Mouse (Mus musculus): ENCODE data around the gene Gm5565.

DNA sequence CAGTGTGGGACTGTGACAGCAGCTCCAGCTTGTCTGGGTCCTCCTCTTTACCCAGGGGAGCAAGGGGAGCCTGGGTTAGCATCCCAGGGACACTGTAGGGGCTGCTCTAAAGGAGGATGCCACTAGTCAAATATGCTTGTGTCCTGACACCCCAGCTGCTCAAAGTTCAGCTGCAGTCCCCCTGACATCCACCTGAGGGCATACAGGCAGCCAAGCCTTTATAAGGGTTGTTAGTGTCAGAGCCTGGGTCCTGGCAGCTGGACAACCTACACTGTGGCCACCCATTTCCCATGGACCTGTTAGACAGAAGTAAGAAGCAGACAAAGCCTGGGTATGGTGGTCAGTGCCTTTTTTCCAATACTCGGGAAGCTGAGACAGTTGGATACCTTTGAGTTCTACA is 27.8 kb upstream of the Gm5565 start:
- no peak for TF ChIP-seq CTCF (IDR thresholded peaks at IDR 0.05; ENCODE audit: control insufficient read depth, insufficient read depth, low read length)
- no peak for TF ChIP-seq POLR2A (IDR thresholded peaks at IDR 0.05; ENCODE audit: borderline replicate concordance, control insufficient read depth, low read depth, low read length)

All from bone marrow, adult 2 months (tissue).